Mouse (Mus musculus) heart, postnatal 25 days (tissue): ENCODE measurements around the gene Ablim2. TPM values are rescaled to one million over a fixed set of nuclear protein-coding genes. Genes with fewer than 3 reads are reported as not detected.

Experiments
- DNase-seq: peaks from one replicate; pipeline ENCODE4 v3.0.0; 2022; ENCODE audit warnings: low spot score
- intact Hi-C: fragments of 180-260 bp; cut with DNase I; formaldehyde crosslinking; loops from one replicate; pipeline ENCODE4 v1.15.1; 2025
- total RNA-seq, 2 experiments: library from RNA; stranded (reverse); gene quantifications; 2 replicates each; pipeline ENCODE4 v1.2.3; 2021

Gene Ablim2
- total RNA-seq, result 10 to 100 TPM; 14.9 to 16.0 TPM

- DNase-seq, result peak; percentile 77
- intact Hi-C loops, result no loop called here
These were observed at the start of gene Ablim2 for GRCm38 (mm10) chr5:35757639-35758001. TSS of gene Ablim2 (plus strand) at chr5:35757880.

- DNase-seq, result no peak
- intact Hi-C loops, result loop anchor here (5.0 kb wide), 1 partner anchor 183 kb away; the partner anchor contains the start of gene Cpz
These were observed 47.2 kb upstream of the Ablim2 start for GRCm38 (mm10) chr5:35710481-35710880.

GRCm38 (mm10) chr5:35710931-35711330 lies 46.7 kb upstream of the Ablim2 start:
- no peak for DNase-seq
- intact Hi-C loops, result loop anchor here (5.0 kb wide), 1 partner anchor 184 kb away; the partner anchor contains the start of gene Cpz

- intact Hi-C loops, result loop anchor here (5.0 kb wide), 1 partner anchor 185 kb away; the partner anchor contains the start of gene Cpz
- no peak for DNase-seq
These were observed 45.2 kb upstream of the Ablim2 start for GRCm38 (mm10) chr5:35712517-35712916.

- DNase-seq, result no peak
- intact Hi-C loops, result loop anchor here (1.0 to 5.0 kb wide), 4 partner anchors 13 to 187 kb away; partner anchors contain the start of gene Cpz
These were observed 43.9 kb upstream of the Ablim2 start for GRCm38 (mm10) chr5:35713649-35714354.

- no peak for DNase-seq
- intact Hi-C loops, result no loop called here
These were observed 40.2 kb upstream of the Ablim2 start for GRCm38 (mm10) chr5:35717455-35717854.

- intact Hi-C loops, result no loop called here
- no peak for DNase-seq
These were observed 39.7 kb upstream of the Ablim2 start for GRCm38 (mm10) chr5:35717946-35718345.

- intact Hi-C loops, result no loop called here
- no peak for DNase-seq
These were observed 38.9 kb upstream of the Ablim2 start for GRCm38 (mm10) chr5:35718817-35719216.

GRCm38 (mm10) chr5:35719343-35719742 lies 38.3 kb upstream of the Ablim2 start:
- no peak for DNase-seq
- intact Hi-C loops, result no loop called here

GRCm38 (mm10) chr5:35719880-35720279 lies 37.8 kb upstream of the Ablim2 start:
- intact Hi-C loops, result no loop called here

GRCm38 (mm10) chr5:35721933-35722332 lies 35.7 kb upstream of the Ablim2 start:
- no peak for DNase-seq
- intact Hi-C loops, result no loop called here

More at GRCm38 (mm10) chr5:35719880-35720279, 37.8 kb upstream of the Ablim2 start:
- no peak for DNase-seq

- no peak for DNase-seq
- intact Hi-C loops, result no loop called here
These were observed 35.0 kb upstream of the Ablim2 start for GRCm38 (mm10) chr5:35722654-35723053.

GRCm38 (mm10) chr5:35723900-35724299 lies 33.8 kb upstream of the Ablim2 start:
- DNase-seq, result no peak
- intact Hi-C loops, result no loop called here

GRCm38 (mm10) chr5:35725840-35726239 lies 31.8 kb upstream of the Ablim2 start:
- intact Hi-C loops, result loop anchor here (2.0 kb wide), 1 partner anchor 21 kb away; no protein-coding TSS in a partner anchor
- DNase-seq, result no peak

GRCm38 (mm10) chr5:35727447-35727846 lies 30.2 kb upstream of the Ablim2 start:
- no peak for DNase-seq
- intact Hi-C loops, result loop anchor here (2.0 kb wide), 1 partner anchor 19 kb away; no protein-coding TSS in a partner anchor

GRCm38 (mm10) chr5:35728344-35728956 lies 29.2 kb upstream of the Ablim2 start:
- no peak for DNase-seq
- intact Hi-C loops, result no loop called here

- peak; percentile 71 for DNase-seq
- intact Hi-C loops, result no loop called here
These were observed 28.7 kb upstream of the Ablim2 start for GRCm38 (mm10) chr5:35728957-35729460.

- intact Hi-C loops, result no loop called here
- peak; percentile 61 for DNase-seq
These were observed 27.8 kb upstream of the Ablim2 start for GRCm38 (mm10) chr5:35729844-35730243.

GRCm38 (mm10) chr5:35730552-35730951 lies 27.1 kb upstream of the Ablim2 start:
- intact Hi-C loops, result no loop called here
- DNase-seq, result no peak

- DNase-seq, result no peak
- intact Hi-C loops, result no loop called here
These were observed 26.7 kb upstream of the Ablim2 start for GRCm38 (mm10) chr5:35731006-35731405.

GRCm38 (mm10) chr5:35733523-35733922 lies 24.2 kb upstream of the Ablim2 start:
- no peak for DNase-seq
- intact Hi-C loops, result no loop called here
